Mouse (Mus musculus) neural tube, embryonic 14.5 days (tissue): ENCODE results near the gene Eme2. TPM values are rescaled to one million over a fixed set of nuclear protein-coding genes. Genes with fewer than 3 reads are reported as not detected.

Experiments
- ATAC-seq: fragments of 200-750 bp; cut with Nextera tagmentation; 2 replicates; pipeline ENCODE4 v1.8.0; 2017; ENCODE audit warnings: low read depth, mild to moderate bottlenecking, moderate TSS enrichment, moderate library complexity
- H3K27ac ChIP-seq: fragments of 300-500 bp; sonication (generic); 2 replicates; pipeline ENCODE4 v1.5.1; 2014; ENCODE audit warnings: low read depth, mild to moderate bottlenecking, control low read depth, low read length, moderate library complexity, mixed read lengths
- H3K27me3 ChIP-seq: fragments of 300-500 bp; sonication (generic); 2 replicates; pipeline ENCODE4 v1.6.1; 2014; ENCODE audit warnings: low read length; ENCODE audit not compliant: control insufficient read depth, insufficient read depth
- H3K36me3 ChIP-seq: fragments of 300-500 bp; sonication (generic); 2 replicates; pipeline ENCODE4 v1.6.1; 2014; ENCODE audit warnings: low read length, mixed read lengths; ENCODE audit not compliant: control insufficient read depth, insufficient read depth
- H3K4me1 ChIP-seq: fragments of 300-500 bp; sonication (generic); 2 replicates; pipeline ENCODE4 v1.6.1; 2014; ENCODE audit warnings: low read length; ENCODE audit not compliant: control insufficient read depth, insufficient read depth
- H3K4me2 ChIP-seq: fragments of 300-500 bp; sonication (generic); 2 replicates; pipeline ENCODE4 v1.6.1; 2014; ENCODE audit warnings: mild to moderate bottlenecking, low read depth, low read length, control low read depth
- H3K4me3 ChIP-seq: fragments of 300-500 bp; sonication (generic); 2 replicates; pipeline ENCODE4 v1.5.1; 2014; ENCODE audit warnings: low read depth, low read length, control low read depth, mixed read lengths
- H3K9ac ChIP-seq: fragments of 300-500 bp; sonication (generic); replicated peaks from 2 replicates; pipeline ENCODE4 v1.6.1; 2014; ENCODE audit warnings: low read depth, mild to moderate bottlenecking, control low read depth, low read length, mixed read lengths
- H3K9me3 ChIP-seq: fragments of 300-500 bp; sonication (generic); 2 replicates; pipeline ENCODE4 v1.6.1; 2016; ENCODE audit warnings: low read length; ENCODE audit not compliant: control insufficient read depth
- WGBS: fragments of 180-500 bp; shearing (Covaris S2); extraction: QIAGEN DNeasy Blood & Tissue Kit; methylation state at CpG from one replicate; pipeline ENCODE4 v1.1.7; 2014; 5-methylcytosine and 5-hydroxymethylcytosine counted together
- polyA plus RNA-seq: library from polyadenylated mRNA; unstranded; fragments of >200 nt; fragmentation: Nextera tagmentation; extraction: Ambion mirVana; gene quantifications from 2 replicates; pipeline ENCODE4 v1.2.1, GENCODE M21; 2014

The Eme2 gene
- polyA plus RNA-seq, 1 experiment from 2014 or later, result 21.4 TPM

DNA sequence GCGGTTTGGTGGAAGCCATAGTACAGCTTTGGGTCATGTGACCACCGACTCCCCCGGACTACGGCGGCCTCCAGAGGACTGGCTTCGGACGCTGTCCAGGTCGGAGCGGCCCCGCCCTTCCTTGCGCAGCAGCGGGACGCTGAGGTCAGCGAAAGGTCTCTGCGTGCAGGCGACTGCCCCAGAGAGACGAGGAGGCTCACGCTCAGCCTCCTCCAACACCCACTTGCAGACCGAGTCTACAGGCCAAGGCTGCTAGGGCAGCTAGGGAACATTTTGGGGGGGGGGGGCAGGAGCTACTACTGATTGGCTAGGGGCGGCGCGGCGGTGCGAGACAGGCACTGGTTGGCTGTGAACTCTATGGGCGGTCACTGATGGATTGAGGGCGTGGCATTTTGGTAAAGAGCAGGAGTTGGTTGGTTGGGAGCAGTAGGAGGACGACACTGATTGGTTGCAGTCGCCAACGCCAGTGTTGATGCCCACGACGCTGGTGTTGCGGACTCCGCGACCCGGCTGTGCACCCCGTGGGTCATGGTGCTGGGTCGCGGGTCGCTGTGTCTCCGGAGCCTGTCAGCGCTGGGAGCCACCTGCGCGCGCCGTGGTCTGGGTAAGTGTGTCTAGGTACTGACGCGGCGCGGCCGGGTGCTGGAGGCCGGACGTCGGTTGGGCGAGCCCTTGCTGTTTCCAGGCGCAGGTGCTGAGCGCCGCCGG, 44.7 kb downstream of the Eme2 start, which contains the start of gene Fahd1:
TSS of gene Fahd1 (minus strand) at position 300 of the 708 bp plus-strand sequence.
- H3K36me3 ChIP-seq, result no peaks in the 10 kb centered on the region
- no peaks in the 10 kb centered on the region for H3K9me3 ChIP-seq
- H3K27me3 ChIP-seq, result no peaks in the 10 kb centered on the region; the same call in 1 of the 2 replicates
- H3K4me1 ChIP-seq, result peaks cover 19% of the 10 kb centered on the region
- H3K4me3 ChIP-seq, result peak within 1 kb of the TSS; percentile 82
- under 1% methylated on average over 57 of the region's 58 CpGs for WGBS
- peak within 1 kb of the TSS; percentile 91 for H3K27ac ChIP-seq
- peak within 1 kb of the TSS; percentile 72 for H3K9ac ChIP-seq
- ATAC-seq, result peak; percentile 99
- H3K4me2 ChIP-seq, result peak within 1 kb of the TSS; percentile 86

DNA sequence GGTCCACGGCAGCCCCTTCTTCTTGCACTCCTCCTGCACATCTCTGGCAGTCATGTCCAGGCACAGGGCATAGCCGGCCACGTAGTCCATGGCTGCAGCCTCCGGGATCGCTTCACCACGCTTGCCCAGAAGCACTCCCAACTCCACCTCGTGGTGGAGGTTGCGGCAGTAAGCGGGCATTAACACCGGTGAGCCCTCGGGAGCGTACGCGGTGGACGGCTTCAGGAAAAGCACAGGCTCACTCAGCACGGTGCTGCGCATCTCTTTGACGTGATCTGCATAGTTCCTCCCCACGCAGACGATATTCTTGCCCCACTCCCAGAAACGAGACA, 45.2 kb downstream of the Eme2 start:
- Histone ChIP-seq H3K27ac (peak overlapping the region; percentile 91), H3K9me3 (no peaks in the 10 kb centered on the region), H3K9ac (peak overlapping the region; percentile 72), H3K4me1 (peaks cover 19% of the 10 kb centered on the region), H3K36me3 (no peaks in the 10 kb centered on the region), H3K4me3 (peak overlapping the region; percentile 82), H3K27me3 (no peaks in the 10 kb centered on the region; the same call in 1 of the 2 replicates), H3K4me2 (peak overlapping the region; percentile 86)
- ATAC-seq, result no peak; the same call in 1 of the 2 replicates
- WGBS, result under 1% methylated on average over 21 of the region's 21 CpGs

- H3K4me2 ChIP-seq, result peak overlapping the region; percentile 86
- no peaks in the 10 kb centered on the region for H3K36me3 ChIP-seq
- H3K4me1 ChIP-seq, result peaks cover 19% of the 10 kb centered on the region
- no peak overlapping the region for H3K9ac ChIP-seq
- no peaks in the 10 kb centered on the region for H3K9me3 ChIP-seq
- no peak for ATAC-seq
- H3K4me3 ChIP-seq, result 0 out of 2 replicates have a peak overlapping the region, but pooled peaks have one; percentile 82
- no peak overlapping the region for H3K27ac ChIP-seq
- H3K27me3 ChIP-seq, result no peaks in the 10 kb centered on the region; the same call in 1 of the 2 replicates
Observed at GRCm38 (mm10) chr17:24848600-24849031, 46.3 kb downstream of the Eme2 start.

GRCm38 (mm10) chr17:24847386-24847785, 47.5 kb downstream of the Eme2 start:
- no peak for ATAC-seq
- H3K4me2 ChIP-seq, result no peak overlapping the region
- 96% methylated on average over 1 of the region's 1 CpGs for WGBS
- no peaks in the 10 kb centered on the region; the same call in 1 of the 2 replicates for H3K27me3 ChIP-seq
- no peak overlapping the region for H3K27ac ChIP-seq
- no peaks in the 10 kb centered on the region for H3K9me3 ChIP-seq
- no peaks in the 10 kb centered on the region for H3K36me3 ChIP-seq
- no peak overlapping the region for H3K9ac ChIP-seq
- H3K4me1 ChIP-seq, result peaks cover 19% of the 10 kb centered on the region
- H3K4me3 ChIP-seq, result no peak overlapping the region

DNA sequence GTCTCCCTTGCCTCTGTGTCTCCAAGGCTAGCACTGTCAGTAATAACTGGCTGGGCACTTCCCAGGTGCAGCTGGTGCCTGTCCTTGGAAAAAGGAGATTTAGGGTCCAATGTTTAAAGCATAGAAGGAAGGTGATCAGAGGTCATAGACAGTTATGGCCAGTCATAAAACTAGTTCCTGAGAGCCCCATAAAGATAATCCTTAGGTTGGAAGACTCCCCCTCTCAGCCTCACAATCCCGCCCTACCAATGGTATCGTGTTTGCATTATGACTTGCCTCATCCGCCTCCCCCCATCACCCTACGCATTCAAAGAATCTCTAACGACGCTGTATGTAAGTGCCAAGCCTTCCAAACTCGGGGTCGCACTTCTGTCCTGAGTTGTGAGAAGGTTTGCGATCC, 50.4 kb downstream of the Eme2 start:
- Histone ChIP-seq H3K4me2 (no peak overlapping the region), H3K27ac (no peak overlapping the region), H3K27me3 (no peaks in the 10 kb centered on the region; the same call in 1 of the 2 replicates), H3K4me1 (peaks cover 12% of the 10 kb centered on the region; the same call in 1 of the 2 replicates), H3K4me3 (no peak overlapping the region), H3K9ac (no peak overlapping the region), H3K36me3 (no peaks in the 10 kb centered on the region), H3K9me3 (no peaks in the 10 kb centered on the region)
- ATAC-seq, result no peak
- WGBS, result 32% methylated on average over 9 of the region's 9 CpGs

DNA sequence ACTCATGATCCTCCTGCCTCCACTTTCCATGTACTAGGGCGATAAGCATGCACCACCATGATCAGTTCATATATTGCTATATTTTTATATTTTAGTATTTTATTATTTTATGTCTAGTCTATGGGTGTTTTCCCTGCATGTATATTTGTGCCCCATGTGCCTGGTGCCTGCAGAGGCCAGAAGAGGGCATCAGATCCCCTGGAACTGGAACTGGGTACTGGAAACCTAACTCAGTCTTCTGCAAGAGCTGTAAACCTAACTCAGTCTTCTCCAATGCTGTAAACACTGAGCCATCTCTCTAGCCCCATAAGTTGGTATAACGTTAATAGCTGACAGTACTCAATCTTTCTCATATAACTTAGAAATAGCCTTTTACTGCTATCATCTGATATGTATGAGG, 52.3 kb downstream of the Eme2 start:
- Histone ChIP-seq H3K27ac (no peak overlapping the region), H3K4me1 (no peaks in the 10 kb centered on the region), H3K9ac (no peak overlapping the region), H3K4me3 (no peak overlapping the region), H3K4me2 (no peak overlapping the region), H3K27me3 (no peaks in the 10 kb centered on the region; the same call in 1 of the 2 replicates), H3K9me3 (no peaks in the 10 kb centered on the region), H3K36me3 (no peaks in the 10 kb centered on the region)
- ATAC-seq, result no peak
- WGBS, result 58% methylated on average over 2 of the region's 2 CpGs

- ATAC-seq, result no peak
- Histone ChIP-seq H3K4me2 (no peak overlapping the region), H3K4me1 (no peaks in the 10 kb centered on the region), H3K27ac (no peak overlapping the region), H3K27me3 (no peaks in the 10 kb centered on the region; the same call in 1 of the 2 replicates), H3K36me3 (no peaks in the 10 kb centered on the region), H3K9me3 (no peaks in the 10 kb centered on the region), H3K9ac (no peak overlapping the region), H3K4me3 (no peak overlapping the region)
- 49% methylated on average over 4 of the region's 4 CpGs for WGBS
Observed at GRCm38 (mm10) chr17:24841133-24841532, 53.8 kb downstream of the Eme2 start.

GRCm38 (mm10) chr17:24840341-24840740, 54.5 kb downstream of the Eme2 start:
- WGBS, result 66% methylated on average over 5 of the region's 5 CpGs
- Histone ChIP-seq H3K36me3 (no peaks in the 10 kb centered on the region), H3K27ac (no peak overlapping the region), H3K9me3 (no peaks in the 10 kb centered on the region), H3K4me3 (no peak overlapping the region), H3K4me2 (no peak overlapping the region), H3K27me3 (no peaks in the 10 kb centered on the region; the same call in 1 of the 2 replicates), H3K9ac (no peak overlapping the region), H3K4me1 (no peaks in the 10 kb centered on the region)
- ATAC-seq, result no peak

DNA sequence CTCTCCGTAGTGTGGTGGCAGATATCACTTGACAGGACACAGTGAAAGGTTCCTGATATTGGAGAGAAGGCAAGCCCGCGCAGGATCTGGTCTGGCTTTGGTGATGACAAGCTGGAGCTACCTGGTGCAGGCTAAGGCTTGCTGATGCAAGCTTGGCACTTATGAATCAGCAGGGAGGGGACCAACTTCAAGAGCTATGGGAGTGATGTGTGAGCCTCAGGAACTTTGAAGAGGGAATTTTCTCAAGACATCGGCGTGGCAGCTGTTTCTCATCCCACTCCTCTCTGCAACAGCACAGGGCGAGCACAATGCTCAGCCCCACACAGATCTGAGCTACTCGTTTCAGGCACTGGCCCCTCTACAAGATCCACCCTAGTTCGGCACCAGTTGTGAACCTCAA, 55.0 kb downstream of the Eme2 start, which contains the start of gene Hagh:
TSS of gene Hagh (plus strand) at position 302 of the 400 bp plus-strand sequence.
- Histone ChIP-seq H3K36me3 (no peaks in the 10 kb centered on the region), H3K27ac (no peak within 1 kb of the TSS), H3K4me2 (no peak within 1 kb of the TSS), H3K9ac (no peak within 1 kb of the TSS), H3K27me3 (no peaks in the 10 kb centered on the region), H3K4me3 (no peak within 1 kb of the TSS), H3K4me1 (no peaks in the 10 kb centered on the region), H3K9me3 (no peaks in the 10 kb centered on the region)
- 77% methylated on average over 8 of the region's 8 CpGs for WGBS
- ATAC-seq, result no peak
